In the genomic region with DNA sequence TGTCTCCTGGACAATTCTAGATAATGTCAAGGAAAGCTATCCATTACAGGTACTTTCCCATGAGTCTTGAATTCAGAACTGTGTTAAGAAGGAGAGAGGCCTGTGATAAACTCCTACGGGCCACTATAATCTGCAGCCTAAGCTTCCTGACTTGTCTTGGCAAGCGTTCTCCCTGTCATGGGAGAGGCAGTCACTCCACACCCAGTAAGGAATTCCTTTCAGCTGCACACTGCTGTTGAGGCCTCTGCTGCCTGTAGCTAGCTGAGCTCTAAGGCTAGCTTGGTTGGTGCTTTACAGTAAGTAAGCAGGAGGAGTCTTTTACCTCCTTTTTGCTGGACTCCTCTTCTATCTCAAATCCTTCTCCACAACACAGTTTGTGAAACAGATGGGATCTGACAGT, we compare ENCODE assay signal across 12 mouse cellular contexts.
DNase-seq lines count a peak whose midpoint lies in the region; ATAC-seq and TF ChIP-seq lines count a peak whose summit lies in the region.
"Had no signal": no experiment of that assay in that cellular context is flagged by ENCODE, and none has a peak within 500 bp of the region (broad histone marks: within the 10 kb centered on the region; RNA-seq: fewer than 3 reads in every experiment).

No protein-coding gene starts in this region.

- WGBS in forebrain, postnatal 0 days = 78% methylated on average over 2 of the region's 2 CpGs
- whole genome bisulfite sequencing in forebrain, embryonic 16.5 days = 67% methylated on average over 2 of the region's 2 CpGs
- 65% methylated on average over 2 of the region's 2 CpGs for WGBS in midbrain, embryonic 14.5 days
- WGBS in midbrain, embryonic 11.5 days = 77% methylated on average over 2 of the region's 2 CpGs
- 20% methylated on average over 2 of the region's 2 CpGs for WGBS in stomach, postnatal 0 days

- no peak overlapping the region for H3K9ac ChIP-seq in forebrain, postnatal 0 days
- H3K9ac ChIP-seq in forebrain, embryonic 16.5 days (replicated peaks; ENCODE audit: low read depth, low read length) = no peak overlapping the region
- no peak overlapping the region for H3K9ac ChIP-seq in midbrain, embryonic 14.5 days (replicated peaks; ENCODE audit: low read length)
- no peak overlapping the region for H3K9ac ChIP-seq in midbrain, embryonic 11.5 days (ENCODE audit: low read length)
- no peak overlapping the region for H3K9ac ChIP-seq in stomach, postnatal 0 days (ENCODE audit: low read length)
- H3K9ac ChIP-seq: hindbrain, embryonic 14.5 days; liver, embryonic 15.5 days; midbrain, embryonic 12.5 days had no signal

- peak; percentile 36 for ATAC-seq in forebrain, postnatal 0 days
- ATAC-seq in forebrain, embryonic 16.5 days = no peak
- no peak for ATAC-seq in midbrain, embryonic 14.5 days (ENCODE audit: low FRiP score, low TSS enrichment)
- no peak for ATAC-seq in midbrain, embryonic 11.5 days (ENCODE audit: low FRiP score)
- ATAC-seq in stomach, postnatal 0 days (ENCODE audit: low FRiP score, low TSS enrichment) = peak; percentile 42; the same call in 1 of the 2 replicates

- no peak overlapping the region for H3K4me3 ChIP-seq in forebrain, postnatal 0 days (ENCODE audit: low read depth, low read length)
- no peak overlapping the region for H3K4me3 ChIP-seq in forebrain, embryonic 16.5 days (replicated peaks; ENCODE audit: low read length)
- no peak overlapping the region for H3K4me3 ChIP-seq in midbrain, embryonic 14.5 days (replicated peaks; ENCODE audit: low read depth, low read length)
- H3K4me3 ChIP-seq in midbrain, embryonic 11.5 days (ENCODE audit: low read depth, low read length) = no peak overlapping the region
- H3K4me3 ChIP-seq in stomach, postnatal 0 days (ENCODE audit: low read depth, low read length) = no peak overlapping the region
- H3K4me3 ChIP-seq: liver, embryonic 15.5 days; midbrain, embryonic 12.5 days had no signal

- no peaks in the 10 kb centered on the region for H3K27me3 ChIP-seq in forebrain, postnatal 0 days (ENCODE audit: insufficient read depth, low read length)
- no peaks in the 10 kb centered on the region for H3K27me3 ChIP-seq in forebrain, embryonic 16.5 days (replicated peaks; ENCODE audit: control insufficient read depth, insufficient read depth, low read length)
- H3K27me3 ChIP-seq in midbrain, embryonic 14.5 days (ENCODE audit: control insufficient read depth, insufficient read depth, low read length) = no peaks in the 10 kb centered on the region
- H3K27me3 ChIP-seq in midbrain, embryonic 11.5 days (ENCODE audit: control insufficient read depth, insufficient read depth, low read length) = no peaks in the 10 kb centered on the region
- H3K27me3 ChIP-seq in stomach, postnatal 0 days (ENCODE audit: control insufficient read depth, insufficient read depth, low read length) = no peaks in the 10 kb centered on the region
- H3K27me3 ChIP-seq: liver, embryonic 15.5 days; midbrain, embryonic 12.5 days had no signal

- no peak for TF ChIP-seq EP300 in stomach, postnatal 0 days (optimal IDR thresholded peaks at IDR 0.05)

- intact Hi-C loops in heart, postnatal 14 days (cut with DNase I) = no loop called here

- no peaks in the 10 kb centered on the region for H3K36me3 ChIP-seq in forebrain, postnatal 0 days (ENCODE audit: insufficient read depth)
- no peaks in the 10 kb centered on the region for H3K36me3 ChIP-seq in forebrain, embryonic 16.5 days (ENCODE audit: control insufficient read depth, insufficient read depth)
- H3K36me3 ChIP-seq in midbrain, embryonic 14.5 days (ENCODE audit: control insufficient read depth, insufficient read depth, low read length) = no peaks in the 10 kb centered on the region
- no peaks in the 10 kb centered on the region for H3K36me3 ChIP-seq in midbrain, embryonic 11.5 days (ENCODE audit: control insufficient read depth, insufficient read depth, low read length)
- no peaks in the 10 kb centered on the region for H3K36me3 ChIP-seq in stomach, postnatal 0 days (ENCODE audit: control insufficient read depth, insufficient read depth, low read length)
- H3K36me3 ChIP-seq: liver, embryonic 15.5 days; midbrain, embryonic 12.5 days had no signal

- no peak overlapping the region for H3K27ac ChIP-seq in forebrain, postnatal 0 days (ENCODE audit: low read depth, low read length)
- H3K27ac ChIP-seq in forebrain, embryonic 16.5 days (ENCODE audit: low read length) = no peak overlapping the region
- H3K27ac ChIP-seq in midbrain, embryonic 14.5 days (replicated peaks; ENCODE audit: low read depth, low read length) = no peak overlapping the region
- H3K27ac ChIP-seq in midbrain, embryonic 11.5 days (ENCODE audit: low read depth, low read length) = no peak overlapping the region
- 0 out of 2 replicates have a peak overlapping the region, but pooled peaks have one; percentile 4 for H3K27ac ChIP-seq in stomach, postnatal 0 days (replicated peaks)
- H3K27ac ChIP-seq: hindbrain, embryonic 14.5 days; liver, embryonic 15.5 days; midbrain, embryonic 12.5 days had no signal

- H3K4me1 ChIP-seq in forebrain, postnatal 0 days (ENCODE audit: insufficient read depth) = no peaks in the 10 kb centered on the region
- H3K4me1 ChIP-seq in forebrain, embryonic 16.5 days (replicated peaks; ENCODE audit: control insufficient read depth, insufficient read depth, low read length) = peaks cover 3% of the 10 kb centered on the region; the same call in 1 of the 2 replicates
- no peaks in the 10 kb centered on the region for H3K4me1 ChIP-seq in midbrain, embryonic 14.5 days (ENCODE audit: control insufficient read depth, insufficient read depth, low read length)
- H3K4me1 ChIP-seq in midbrain, embryonic 11.5 days (ENCODE audit: control insufficient read depth, insufficient read depth, low read length) = no peaks in the 10 kb centered on the region
- H3K4me1 ChIP-seq in stomach, postnatal 0 days (replicated peaks; ENCODE audit: control insufficient read depth, insufficient read depth) = no peaks in the 10 kb centered on the region
- H3K4me1 ChIP-seq: liver, embryonic 15.5 days; midbrain, embryonic 12.5 days had no signal

- no peak for DNase-seq in forebrain, postnatal 0 days
- peak; percentile 4 for DNase-seq in midbrain, embryonic 14.5 days
- no peak for DNase-seq in midbrain, embryonic 11.5 days (ENCODE audit: low spot score, missing footprints)
- peak; percentile 28 to 37 for DNase-seq in heart, postnatal 14 days
- no peak for DNase-seq in stomach, postnatal 0 days (ENCODE audit: low spot score)
- no peak for DNase-seq in adrenal gland, adult 2 months
- DNase-seq in cerebellum, adult 11 months = no peak
- DNase-seq: cerebellum, postnatal 36 days had no signal

- H3K9me3 ChIP-seq in forebrain, postnatal 0 days (ENCODE audit: low read length) = no peaks in the 10 kb centered on the region
- H3K9me3 ChIP-seq in forebrain, embryonic 16.5 days (ENCODE audit: control insufficient read depth, low read length) = no peaks in the 10 kb centered on the region
- H3K9me3 ChIP-seq in midbrain, embryonic 14.5 days (ENCODE audit: control insufficient read depth, low read length) = no peaks in the 10 kb centered on the region
- H3K9me3 ChIP-seq in midbrain, embryonic 11.5 days (ENCODE audit: control insufficient read depth, low read length) = no peaks in the 10 kb centered on the region
- H3K9me3 ChIP-seq in stomach, postnatal 0 days (ENCODE audit: control insufficient read depth, low read length) = no peaks in the 10 kb centered on the region
- H3K9me3 ChIP-seq: liver, embryonic 15.5 days; midbrain, embryonic 12.5 days had no signal

- no peak for TF ChIP-seq CTCF in forebrain, postnatal 0 days (IDR thresholded peaks at IDR 0.05; ENCODE audit: low read depth)
- TF ChIP-seq CTCF in stomach, postnatal 0 days (IDR thresholded peaks at IDR 0.05; ENCODE audit: low read depth) = no peak

- no peak overlapping the region for H3K4me2 ChIP-seq in forebrain, postnatal 0 days (ENCODE audit: low read depth)
- H3K4me2 ChIP-seq in forebrain, embryonic 16.5 days (ENCODE audit: low read length) = no peak overlapping the region
- no peak overlapping the region for H3K4me2 ChIP-seq in midbrain, embryonic 14.5 days (ENCODE audit: low read length)
- no peak overlapping the region for H3K4me2 ChIP-seq in midbrain, embryonic 11.5 days
- H3K4me2 ChIP-seq in stomach, postnatal 0 days (replicated peaks; ENCODE audit: low read depth) = no peak overlapping the region
- H3K4me2 ChIP-seq: hindbrain, embryonic 14.5 days; liver, embryonic 15.5 days; midbrain, embryonic 12.5 days had no signal

Comparison
In these comparisons a context has a peak if more than half of its experiments do, and no peak if none do; other contexts are left out.
1. ATAC-seq: peak in forebrain, postnatal 0 days (single experiment) and stomach, postnatal 0 days (single experiment); none in forebrain, embryonic 16.5 days (single experiment), midbrain, embryonic 14.5 days (single experiment) and midbrain, embryonic 11.5 days (single experiment).
2. DNase-seq: peak in midbrain, embryonic 14.5 days (single experiment) and heart, postnatal 14 days (2 of 2); none in forebrain, postnatal 0 days (single experiment), midbrain, embryonic 11.5 days (single experiment), stomach, postnatal 0 days (single experiment), adrenal gland, adult 2 months (single experiment) and cerebellum, adult 11 months (single experiment).